Mouse (Mus musculus) olfactory bulb, adult 2 months (tissue): ENCODE measurements around the gene Ripk3. TPM values are rescaled to one million over a fixed set of nuclear protein-coding genes. Genes with fewer than 3 reads are reported as not detected.

Experiments used
- H3K27ac ChIP-seq: fragments of 200-500 bp; 2 replicates; pipeline ENCODE4 v1.5.1; 2012; ENCODE audit warnings: low read depth, low read length; ENCODE audit not compliant: insufficient read depth
- H3K4me1 ChIP-seq: fragments of 200-500 bp; 2 replicates; pipeline ENCODE4 v1.6.1; 2012; ENCODE audit warnings: low read length; ENCODE audit not compliant: control insufficient read depth, insufficient read depth
- H3K4me3 ChIP-seq: fragments of 200-500 bp; 2 replicates; pipeline ENCODE4 v1.5.1; 2012; ENCODE audit warnings: mild to moderate bottlenecking, low read depth, low read length, moderate library complexity; ENCODE audit not compliant: insufficient read depth
- CTCF ChIP-seq: fragments of 200-500 bp; IDR thresholded peaks from 2 replicates; pipeline ENCODE4 v1.5.1; 2012; ENCODE audit warnings: low read depth, mild to moderate bottlenecking, low read length, moderate library complexity; ENCODE audit not compliant: insufficient read depth
- POLR2A ChIP-seq: fragments of 200-500 bp; IDR thresholded peaks from 2 replicates; pipeline ENCODE4 v1.6.1; 2012; ENCODE audit warnings: mild to moderate bottlenecking, low read depth, low read length, moderate library complexity; ENCODE audit not compliant: insufficient read depth
- WGBS: fragments of 180-500 bp; shearing (Covaris S2); methylation state at CpG from one replicate; pipeline ENCODE4 v1.1.7; 2018; 5-methylcytosine and 5-hydroxymethylcytosine counted together
- polyA plus RNA-seq: library from polyadenylated mRNA; stranded (reverse); fragments of >200 nt; gene quantifications from 2 replicates; pipeline ENCODE4 v1.2.4, GENCODE M21; 2012; ENCODE audit warnings: low replicate concordance; ENCODE audit not compliant: missing spikeins, insufficient read depth, insufficient read length

Gene Ripk3
- polyA plus RNA-seq, result not detected in 2 replicates

GRCm38 (mm10) chr14:55788256-55789050, at the start of gene Ripk3:
Gene Ripk3 (minus strand): TSS chr14:55788865.
- H3K27ac ChIP-seq, result no peak within 1 kb of the TSS
- TF ChIP-seq CTCF, result no peak
- no peak for TF ChIP-seq POLR2A
- WGBS, result 9% methylated on average over 40 of the region's 40 CpGs
- peaks cover 11% of the 10 kb centered on the region for H3K4me1 ChIP-seq
- H3K4me3 ChIP-seq, result peak within 1 kb of the TSS; percentile 2; the same call in 1 of the 2 replicates

- WGBS, result 90% methylated on average over 5 of the region's 5 CpGs
- no peaks in the 10 kb centered on the region for H3K4me1 ChIP-seq
- no peak overlapping the region for H3K4me3 ChIP-seq
- no peak overlapping the region for H3K27ac ChIP-seq
- TF ChIP-seq CTCF, result no peak
- TF ChIP-seq POLR2A, result no peak
Observed at GRCm38 (mm10) chr14:55838312-55838711, 49.6 kb upstream of the Ripk3 start.

- H3K4me3 ChIP-seq, result no peak overlapping the region
- no peak overlapping the region for H3K27ac ChIP-seq
- WGBS, result 78% methylated on average over 5 of the region's 5 CpGs
- TF ChIP-seq CTCF (no peak), POLR2A (no peak)
- no peaks in the 10 kb centered on the region for H3K4me1 ChIP-seq
Observed at GRCm38 (mm10) chr14:55834808-55835533, 46.3 kb upstream of the Ripk3 start.

- H3K27ac ChIP-seq, result no peak overlapping the region
- over 99% methylated on average over 4 of the region's 4 CpGs for WGBS
- H3K4me1 ChIP-seq, result no peaks in the 10 kb centered on the region
- no peak overlapping the region for H3K4me3 ChIP-seq
- TF ChIP-seq CTCF (no peak), POLR2A (no peak)
Observed at GRCm38 (mm10) chr14:55833126-55833525, 44.5 kb upstream of the Ripk3 start.

GRCm38 (mm10) chr14:55830331-55830730, 41.7 kb upstream of the Ripk3 start:
- 90% methylated on average over 4 of the region's 4 CpGs for WGBS
- H3K4me1 ChIP-seq, result peaks cover 9% of the 10 kb centered on the region
- no peak overlapping the region for H3K27ac ChIP-seq
- H3K4me3 ChIP-seq, result no peak overlapping the region
- TF ChIP-seq CTCF (no peak), POLR2A (no peak)

GRCm38 (mm10) chr14:55829854-55830253, 41.2 kb upstream of the Ripk3 start:
- Histone ChIP-seq H3K4me3 (no peak overlapping the region), H3K27ac (no peak overlapping the region), H3K4me1 (peaks cover 14% of the 10 kb centered on the region)
- TF ChIP-seq POLR2A (no peak), CTCF (no peak)
- WGBS, result 94% methylated on average over 16 of the region's 16 CpGs

GRCm38 (mm10) chr14:55828716-55829263, 40.1 kb upstream of the Ripk3 start:
- 70% methylated on average over 3 of the region's 3 CpGs for WGBS
- TF ChIP-seq POLR2A (no peak), CTCF (no peak)
- no peak overlapping the region for H3K4me3 ChIP-seq

GRCm38 (mm10) chr14:55826551-55827340, 38.1 kb upstream of the Ripk3 start:
- H3K4me1 ChIP-seq, result peaks cover 31% of the 10 kb centered on the region
- 38% methylated on average over 41 of the region's 41 CpGs for WGBS
- H3K27ac ChIP-seq, result no peak overlapping the region
- H3K4me3 ChIP-seq, result no peak overlapping the region
- TF ChIP-seq CTCF (no peak), POLR2A (no peak)

More at GRCm38 (mm10) chr14:55828716-55829263, 40.1 kb upstream of the Ripk3 start:
- H3K27ac ChIP-seq, result no peak overlapping the region
- H3K4me1 ChIP-seq, result peaks cover 20% of the 10 kb centered on the region
